Mouse (Mus musculus): Measurements from ENCODE around the gene Cfap44.

GRCm38 (mm10) chr16:44487194-44487593 is 92.6 kb downstream of the Cfap44 start:
- TF ChIP-seq CTCF (IDR thresholded peaks at IDR 0.05; ENCODE audit: control insufficient read depth, insufficient read depth, low read length) (no peak), POLR2A (IDR thresholded peaks at IDR 0.05; ENCODE audit: borderline replicate concordance, control insufficient read depth, low read depth, low read length) (no peak)
